In the genomic region with DNA sequence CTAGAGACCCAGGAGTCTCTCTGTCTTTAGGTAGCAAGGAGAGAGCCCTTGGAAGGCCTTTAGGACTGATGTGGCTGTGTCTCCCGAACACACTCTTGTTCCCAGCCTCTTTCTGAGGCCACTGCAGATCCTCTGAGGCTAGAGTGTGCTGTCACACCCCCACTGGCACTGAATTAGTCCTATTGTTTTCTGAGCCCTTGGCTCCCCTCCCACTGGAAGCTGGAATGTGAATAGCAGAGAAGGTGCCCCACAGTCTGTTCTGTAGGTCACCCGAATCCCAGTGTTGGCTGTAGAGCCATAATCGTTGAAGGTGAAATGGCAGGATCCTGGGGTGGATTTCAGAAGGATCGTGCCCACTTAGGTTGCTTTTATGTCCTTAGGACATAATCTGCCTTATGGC, we compare ENCODE assay signal across 12 mouse cellular contexts. TPM values are rescaled to one million over a fixed set of nuclear protein-coding genes. Genes with fewer than 3 reads are reported as not detected.
DNase-seq lines count a peak whose midpoint lies in the region; ATAC-seq and TF ChIP-seq lines count a peak whose summit lies in the region.
"Had no signal": no experiment of that assay in that cellular context is flagged by ENCODE, and none has a peak within 500 bp of the region (broad histone marks: within the 10 kb centered on the region; RNA-seq: fewer than 3 reads in every experiment).

No protein-coding gene starts in this region.

- H3K27me3 ChIP-seq in hindbrain, embryonic 10.5 days (ENCODE audit: insufficient read depth, poor library complexity, severe bottlenecking), result no peaks in the 10 kb centered on the region
- H3K27me3 ChIP-seq in hindbrain, embryonic 16.5 days (replicated peaks; ENCODE audit: control insufficient read depth, insufficient read depth, low read length), result no peaks in the 10 kb centered on the region
- H3K27me3 ChIP-seq in midbrain, embryonic 12.5 days, result no peaks in the 10 kb centered on the region
- H3K27me3 ChIP-seq in midbrain, embryonic 16.5 days (ENCODE audit: control insufficient read depth, insufficient read depth, low read depth, low read length), result no peaks in the 10 kb centered on the region
- no peaks in the 10 kb centered on the region for H3K27me3 ChIP-seq in heart, embryonic 15.5 days
- no peaks in the 10 kb centered on the region for H3K27me3 ChIP-seq in stomach, embryonic 15.5 days (replicated peaks)
- H3K27me3 ChIP-seq in intestine, postnatal 0 days (replicated peaks; ENCODE audit: control insufficient read depth, insufficient read depth, low read length), result no peaks in the 10 kb centered on the region
- H3K27me3 ChIP-seq: midbrain, embryonic 13.5 days had no signal

- H3K27ac ChIP-seq in hindbrain, embryonic 10.5 days, result peak overlapping the region; percentile 62
- no peak overlapping the region for H3K27ac ChIP-seq in hindbrain, embryonic 16.5 days (ENCODE audit: low read depth, low read length)
- H3K27ac ChIP-seq in midbrain, embryonic 12.5 days (replicated peaks), result no peak overlapping the region
- no peak overlapping the region for H3K27ac ChIP-seq in midbrain, embryonic 16.5 days (ENCODE audit: low read length)
- H3K27ac ChIP-seq in heart, embryonic 15.5 days, result peak overlapping the region; percentile 60
- peak overlapping the region; percentile 35; the same call in 1 of the 2 replicates for H3K27ac ChIP-seq in stomach, embryonic 15.5 days
- no peak overlapping the region for H3K27ac ChIP-seq in intestine, postnatal 0 days (ENCODE audit: low read depth, low read length)
- H3K27ac ChIP-seq: left cerebral cortex, adult 2 months; midbrain, embryonic 13.5 days had no signal

- no peak for TF ChIP-seq CTCF in intestine, postnatal 0 days (IDR thresholded peaks at IDR 0.05; ENCODE audit: low read depth)

- no peaks in the 10 kb centered on the region for H3K9me3 ChIP-seq in hindbrain, embryonic 10.5 days
- no peaks in the 10 kb centered on the region for H3K9me3 ChIP-seq in hindbrain, embryonic 16.5 days (ENCODE audit: control insufficient read depth, low read length)
- no peaks in the 10 kb centered on the region for H3K9me3 ChIP-seq in midbrain, embryonic 12.5 days
- H3K9me3 ChIP-seq in midbrain, embryonic 16.5 days (replicated peaks; ENCODE audit: control insufficient read depth, low read length, poor library complexity, severe bottlenecking), result no peaks in the 10 kb centered on the region
- no peaks in the 10 kb centered on the region for H3K9me3 ChIP-seq in heart, embryonic 15.5 days (replicated peaks)
- H3K9me3 ChIP-seq in stomach, embryonic 15.5 days, result no peaks in the 10 kb centered on the region
- no peaks in the 10 kb centered on the region for H3K9me3 ChIP-seq in intestine, postnatal 0 days (ENCODE audit: control insufficient read depth)
- H3K9me3 ChIP-seq: midbrain, embryonic 13.5 days had no signal

- H3K4me3 ChIP-seq in hindbrain, embryonic 10.5 days, result 0 out of 2 replicates have a peak overlapping the region, but pooled peaks have one; percentile 0
- no peak overlapping the region for H3K4me3 ChIP-seq in hindbrain, embryonic 16.5 days (ENCODE audit: low read length)
- H3K4me3 ChIP-seq in midbrain, embryonic 12.5 days, result no peak overlapping the region
- no peak overlapping the region for H3K4me3 ChIP-seq in midbrain, embryonic 16.5 days (ENCODE audit: low read depth, low read length)
- 0 out of 2 replicates have a peak overlapping the region, but pooled peaks have one; percentile 11 for H3K4me3 ChIP-seq in heart, embryonic 15.5 days
- H3K4me3 ChIP-seq in stomach, embryonic 15.5 days (replicated peaks), result no peak overlapping the region
- H3K4me3 ChIP-seq in intestine, postnatal 0 days (ENCODE audit: low read depth, low read length), result no peak overlapping the region
- H3K4me3 ChIP-seq: left cerebral cortex, adult 2 months; midbrain, embryonic 13.5 days had no signal

- peaks cover 10% of the 10 kb centered on the region; the same call in 1 of the 2 replicates for H3K36me3 ChIP-seq in hindbrain, embryonic 10.5 days
- no peaks in the 10 kb centered on the region for H3K36me3 ChIP-seq in hindbrain, embryonic 16.5 days (ENCODE audit: control insufficient read depth, insufficient read depth, low read length)
- peaks cover 11% of the 10 kb centered on the region; the same call in 1 of the 2 replicates for H3K36me3 ChIP-seq in midbrain, embryonic 12.5 days
- no peaks in the 10 kb centered on the region for H3K36me3 ChIP-seq in midbrain, embryonic 16.5 days (ENCODE audit: control insufficient read depth, insufficient read depth, low read length)
- no peaks in the 10 kb centered on the region for H3K36me3 ChIP-seq in heart, embryonic 15.5 days
- H3K36me3 ChIP-seq in stomach, embryonic 15.5 days, result no peaks in the 10 kb centered on the region
- H3K36me3 ChIP-seq in intestine, postnatal 0 days (ENCODE audit: control insufficient read depth, insufficient read depth), result no peaks in the 10 kb centered on the region; the same call in 1 of the 2 replicates

- H3K4me2 ChIP-seq in hindbrain, embryonic 16.5 days (ENCODE audit: low read length), result no peak overlapping the region
- H3K4me2 ChIP-seq in midbrain, embryonic 12.5 days (replicated peaks), result no peak overlapping the region
- H3K4me2 ChIP-seq in midbrain, embryonic 16.5 days (ENCODE audit: low read length), result no peak overlapping the region
- H3K4me2 ChIP-seq in heart, embryonic 15.5 days, result peak overlapping the region; percentile 44
- no peak overlapping the region for H3K4me2 ChIP-seq in stomach, embryonic 15.5 days
- H3K4me2 ChIP-seq in intestine, postnatal 0 days (replicated peaks; ENCODE audit: low read depth), result no peak overlapping the region
- H3K4me2 ChIP-seq: midbrain, embryonic 13.5 days had no signal

- no peak overlapping the region for H3K9ac ChIP-seq in hindbrain, embryonic 16.5 days (ENCODE audit: low read depth, low read length)
- peak overlapping the region; percentile 24 for H3K9ac ChIP-seq in midbrain, embryonic 12.5 days (replicated peaks)
- H3K9ac ChIP-seq in midbrain, embryonic 16.5 days (ENCODE audit: low read depth, low read length), result no peak overlapping the region
- H3K9ac ChIP-seq in heart, embryonic 15.5 days, result peak overlapping the region; percentile 7; the same call in 1 of the 2 replicates
- H3K9ac ChIP-seq in stomach, embryonic 15.5 days, result no peak overlapping the region
- no peak overlapping the region for H3K9ac ChIP-seq in intestine, postnatal 0 days (ENCODE audit: low read depth, low read length)

- no peak for ATAC-seq in hindbrain, embryonic 16.5 days
- ATAC-seq in midbrain, embryonic 12.5 days (ENCODE audit: low FRiP score, low read depth), result no peak
- no peak for ATAC-seq in midbrain, embryonic 16.5 days
- ATAC-seq in heart, embryonic 15.5 days (replicated peaks; ENCODE audit: insufficient number of reproducible peaks, insufficient read depth, low FRiP score, low read depth), result no peak
- no peak for ATAC-seq in stomach, embryonic 15.5 days (ENCODE audit: insufficient read depth, low FRiP score, low read depth)
- ATAC-seq in intestine, postnatal 0 days, result no peak
- ATAC-seq: midbrain, embryonic 13.5 days had no signal

- DNase-seq in hindbrain, embryonic 10.5 days (ENCODE audit: low spot score), result no peak
- DNase-seq in spleen, postnatal 10 days (ENCODE audit: low spot score in 2 of 2), result no peak
- DNase-seq: B cell, adult 2 months; cerebellum, adult 11 months had no signal

- peaks cover 57% of the 10 kb centered on the region for H3K4me1 ChIP-seq in hindbrain, embryonic 10.5 days (replicated peaks)
- peaks cover 26% of the 10 kb centered on the region for H3K4me1 ChIP-seq in hindbrain, embryonic 16.5 days (ENCODE audit: control insufficient read depth, insufficient read depth, low read depth, low read length)
- H3K4me1 ChIP-seq in midbrain, embryonic 12.5 days, result peaks cover 33% of the 10 kb centered on the region
- H3K4me1 ChIP-seq in midbrain, embryonic 16.5 days (ENCODE audit: control insufficient read depth, insufficient read depth, low read length), result peaks cover 29% of the 10 kb centered on the region
- peaks cover 72% of the 10 kb centered on the region for H3K4me1 ChIP-seq in heart, embryonic 15.5 days (replicated peaks)
- H3K4me1 ChIP-seq in stomach, embryonic 15.5 days, result peaks cover 36% of the 10 kb centered on the region
- H3K4me1 ChIP-seq in intestine, postnatal 0 days (replicated peaks; ENCODE audit: control insufficient read depth, insufficient read depth, low read length), result 0 out of 2 replicates have a peak, but pooled peaks cover 3% of the 10 kb centered on the region

- WGBS in hindbrain, embryonic 10.5 days, result 49% methylated on average over 4 of the region's 4 CpGs
- WGBS in hindbrain, embryonic 16.5 days, result 38% methylated on average over 4 of the region's 4 CpGs
- 40% methylated on average over 4 of the region's 4 CpGs for WGBS in midbrain, embryonic 12.5 days
- 33% methylated on average over 4 of the region's 4 CpGs for WGBS in midbrain, embryonic 16.5 days
- 42% methylated on average over 4 of the region's 4 CpGs for whole genome bisulfite sequencing in heart, embryonic 15.5 days
- WGBS in stomach, embryonic 15.5 days, result 53% methylated on average over 4 of the region's 4 CpGs
- WGBS in intestine, postnatal 0 days, result 49% methylated on average over 4 of the region's 4 CpGs

RNA-seq across cellular contexts. Expression of a gene that starts 3.4 kb away (rescaled TPM):
- 36.1 and 39.8 TPM in 2 replicates for polyA plus RNA-seq in hindbrain, embryonic 10.5 days (2016; fragmentation: Nextera tagmentation; extraction: Ambion mirVana)
- 43.0 and 44.6 TPM in 2 replicates for polyA plus RNA-seq in hindbrain, embryonic 16.5 days (2015; fragmentation: Nextera tagmentation; extraction: Ambion mirVana)
- polyA plus RNA-seq in midbrain, embryonic 12.5 days (2016; fragmentation: Nextera tagmentation; extraction: Ambion mirVana), result 49.7 and 52.6 TPM in 2 replicates
- 40.4 and 42.1 TPM in 2 replicates for polyA plus RNA-seq in midbrain, embryonic 16.5 days (2015; fragmentation: Nextera tagmentation; extraction: Ambion mirVana)
- polyA plus RNA-seq in heart, embryonic 15.5 days (2015; fragmentation: Nextera tagmentation; extraction: Ambion mirVana), result 17.3 and 25.3 TPM in 2 replicates
- 28.1 and 36.2 TPM in 2 replicates for polyA plus RNA-seq in stomach, embryonic 15.5 days (2015; fragmentation: Nextera tagmentation; extraction: Ambion mirVana)
- polyA plus RNA-seq in intestine, postnatal 0 days (2015; fragmentation: Nextera tagmentation; extraction: Ambion mirVana), result 10.6 and 11.6 TPM in 2 replicates

RNA-seq across cellular contexts. Expression of a gene that starts 27.2 kb away (rescaled TPM):
- polyA plus RNA-seq in hindbrain, embryonic 10.5 days (2016; fragmentation: Nextera tagmentation; extraction: Ambion mirVana), result 3.4 and 4.3 TPM in 2 replicates
- 5.8 and 7.0 TPM in 2 replicates for polyA plus RNA-seq in hindbrain, embryonic 16.5 days (2015; fragmentation: Nextera tagmentation; extraction: Ambion mirVana)
- 3.1 and 3.7 TPM in 2 replicates for polyA plus RNA-seq in midbrain, embryonic 12.5 days (2016; fragmentation: Nextera tagmentation; extraction: Ambion mirVana)
- polyA plus RNA-seq in midbrain, embryonic 16.5 days (2015; fragmentation: Nextera tagmentation; extraction: Ambion mirVana), result 6.1 and 6.8 TPM in 2 replicates
- 4.2 and 12.0 TPM in 2 replicates for polyA plus RNA-seq in heart, embryonic 15.5 days (2015; fragmentation: Nextera tagmentation; extraction: Ambion mirVana)
- polyA plus RNA-seq in stomach, embryonic 15.5 days (2015; fragmentation: Nextera tagmentation; extraction: Ambion mirVana), result 9.6 and 10.0 TPM in 2 replicates
- polyA plus RNA-seq in intestine, postnatal 0 days (2015; fragmentation: Nextera tagmentation; extraction: Ambion mirVana), result 1.7 TPM in 2 replicates

RNA-seq across cellular contexts. Expression of a gene that starts 38.4 kb away (rescaled TPM):
- 10.7 and 11.0 TPM in 2 replicates for polyA plus RNA-seq in hindbrain, embryonic 10.5 days (2016; fragmentation: Nextera tagmentation; extraction: Ambion mirVana)
- polyA plus RNA-seq in hindbrain, embryonic 16.5 days (2015; fragmentation: Nextera tagmentation; extraction: Ambion mirVana), result 3.0 and 3.6 TPM in 2 replicates
- polyA plus RNA-seq in midbrain, embryonic 12.5 days (2016; fragmentation: Nextera tagmentation; extraction: Ambion mirVana), result 9.7 and 10.7 TPM in 2 replicates
- 5.4 and 5.8 TPM in 2 replicates for polyA plus RNA-seq in midbrain, embryonic 16.5 days (2015; fragmentation: Nextera tagmentation; extraction: Ambion mirVana)
- polyA plus RNA-seq in heart, embryonic 15.5 days (2015; fragmentation: Nextera tagmentation; extraction: Ambion mirVana), result 0.76 and 1.7 TPM in 2 replicates
- 1.6 and 2.4 TPM in 2 replicates for polyA plus RNA-seq in stomach, embryonic 15.5 days (2015; fragmentation: Nextera tagmentation; extraction: Ambion mirVana)
- polyA plus RNA-seq in intestine, postnatal 0 days (2015; fragmentation: Nextera tagmentation; extraction: Ambion mirVana), result 0.57 and 0.60 TPM in 2 replicates

RNA-seq across cellular contexts. Expression of a gene that starts 52.2 kb away (rescaled TPM):
- polyA plus RNA-seq in hindbrain, embryonic 10.5 days (2016; fragmentation: Nextera tagmentation; extraction: Ambion mirVana), result 1.8 and 2.0 TPM in 2 replicates
- 1.1 TPM in 2 replicates for polyA plus RNA-seq in hindbrain, embryonic 16.5 days (2015; fragmentation: Nextera tagmentation; extraction: Ambion mirVana)
- polyA plus RNA-seq in midbrain, embryonic 12.5 days (2016; fragmentation: Nextera tagmentation; extraction: Ambion mirVana), result 1.5 and 2.2 TPM in 2 replicates
- 1.2 and 1.6 TPM in 2 replicates for polyA plus RNA-seq in midbrain, embryonic 16.5 days (2015; fragmentation: Nextera tagmentation; extraction: Ambion mirVana)
- 1.1 and 1.4 TPM in 2 replicates for polyA plus RNA-seq in heart, embryonic 15.5 days (2015; fragmentation: Nextera tagmentation; extraction: Ambion mirVana)
- polyA plus RNA-seq in stomach, embryonic 15.5 days (2015; fragmentation: Nextera tagmentation; extraction: Ambion mirVana), result 3.3 and 4.6 TPM in 2 replicates
- polyA plus RNA-seq in intestine, postnatal 0 days (2015; fragmentation: Nextera tagmentation; extraction: Ambion mirVana), result 1.7 and 2.1 TPM in 2 replicates

Comparison
In these comparisons a context has a peak if more than half of its experiments do, and no peak if none do; other contexts are left out.
1. H3K27ac ChIP-seq: peak in hindbrain, embryonic 10.5 days (single experiment), heart, embryonic 15.5 days (single experiment) and stomach, embryonic 15.5 days (single experiment); none in hindbrain, embryonic 16.5 days (single experiment), midbrain, embryonic 12.5 days (single experiment), midbrain, embryonic 16.5 days (single experiment) and intestine, postnatal 0 days (single experiment).
2. H3K4me3 ChIP-seq: peak in hindbrain, embryonic 10.5 days (single experiment) and heart, embryonic 15.5 days (single experiment); none in hindbrain, embryonic 16.5 days (single experiment), midbrain, embryonic 12.5 days (single experiment), midbrain, embryonic 16.5 days (single experiment), stomach, embryonic 15.5 days (single experiment) and intestine, postnatal 0 days (single experiment).
3. H3K9ac ChIP-seq: peak in midbrain, embryonic 12.5 days (single experiment) and heart, embryonic 15.5 days (single experiment); none in hindbrain, embryonic 16.5 days (single experiment), midbrain, embryonic 16.5 days (single experiment), stomach, embryonic 15.5 days (single experiment) and intestine, postnatal 0 days (single experiment).